Mouse (Mus musculus): ENCODE measurements around the gene Tmigd3. TPM values are rescaled to one million over a fixed set of nuclear protein-coding genes. Genes with fewer than 3 reads are reported as not detected.

Gene Tmigd3
- 0.82 and 1.1 TPM in 2 replicates for polyA plus RNA-seq (2012; rRNA removed)

- Histone ChIP-seq H3K36me3 (ENCODE audit: control insufficient read depth, insufficient read depth, low read length) (no peaks in the 10 kb centered on the region), H3K4me3 (ENCODE audit: control insufficient read depth, insufficient read depth, low read length) (no peak within 1 kb of the TSS), H3K27me3 (ENCODE audit: control insufficient read depth, insufficient read depth, low read length) (no peaks in the 10 kb centered on the region), H3K27ac (ENCODE audit: control insufficient read depth, insufficient read depth, low read length) (no peak within 1 kb of the TSS), H3K4me1 (replicated peaks; ENCODE audit: control insufficient read depth, insufficient read depth, low read length) (no peaks in the 10 kb centered on the region)
- DNase-seq, result no peak
- 94% methylated on average over 3 of the region's 3 CpGs for WGBS
- no peak for TF ChIP-seq POLR2A (IDR thresholded peaks at IDR 0.05; ENCODE audit: control insufficient read depth, extremely low read depth, insufficient read depth, low read length, poor library complexity)
- TF ChIP-seq CTCF (IDR thresholded peaks at IDR 0.05; ENCODE audit: borderline replicate concordance, control insufficient read depth, extremely low read depth, insufficient read depth, low read length, poor library complexity), result no peak
Observed at GRCm38 (mm10) chr3:105870558-105870957, at the start of gene Tmigd3, which contains the start of gene Adora3. Tmigd3 (plus strand) TSS chr3:105870903. Adora3 (plus strand) TSS chr3:105870858.

GRCm38 (mm10) chr3:105821504-105821903 is 49.2 kb upstream of the Tmigd3 start:
- peaks cover 22% of the 10 kb centered on the region for H3K4me1 ChIP-seq (replicated peaks; ENCODE audit: control insufficient read depth, insufficient read depth, low read length)
- no peak overlapping the region for H3K4me3 ChIP-seq (ENCODE audit: control insufficient read depth, insufficient read depth, low read length)
- WGBS, result 96% methylated on average over 3 of the region's 3 CpGs
- no peaks in the 10 kb centered on the region for H3K27me3 ChIP-seq (ENCODE audit: control insufficient read depth, insufficient read depth, low read length)
- H3K27ac ChIP-seq (ENCODE audit: control insufficient read depth, insufficient read depth, low read length), result no peak overlapping the region
- no peaks in the 10 kb centered on the region for H3K36me3 ChIP-seq (ENCODE audit: control insufficient read depth, insufficient read depth, low read length)
- DNase-seq, result no peak
- no peak for TF ChIP-seq POLR2A (IDR thresholded peaks at IDR 0.05; ENCODE audit: control insufficient read depth, extremely low read depth, insufficient read depth, low read length, poor library complexity)
- no peak for TF ChIP-seq CTCF (IDR thresholded peaks at IDR 0.05; ENCODE audit: borderline replicate concordance, control insufficient read depth, extremely low read depth, insufficient read depth, low read length, poor library complexity)

GRCm38 (mm10) chr3:105823609-105824008 is 47.1 kb upstream of the Tmigd3 start:
- TF ChIP-seq POLR2A (IDR thresholded peaks at IDR 0.05; ENCODE audit: control insufficient read depth, extremely low read depth, insufficient read depth, low read length, poor library complexity) (no peak), CTCF (IDR thresholded peaks at IDR 0.05; ENCODE audit: borderline replicate concordance, control insufficient read depth, extremely low read depth, insufficient read depth, low read length, poor library complexity) (no peak)
- no peak overlapping the region for H3K4me3 ChIP-seq (ENCODE audit: control insufficient read depth, insufficient read depth, low read length)

GRCm38 (mm10) chr3:105824103-105824502 is 46.6 kb upstream of the Tmigd3 start:
- peaks cover 9% of the 10 kb centered on the region for H3K4me1 ChIP-seq (replicated peaks; ENCODE audit: control insufficient read depth, insufficient read depth, low read length)
- TF ChIP-seq CTCF (IDR thresholded peaks at IDR 0.05; ENCODE audit: borderline replicate concordance, control insufficient read depth, extremely low read depth, insufficient read depth, low read length, poor library complexity) (no peak), POLR2A (IDR thresholded peaks at IDR 0.05; ENCODE audit: control insufficient read depth, extremely low read depth, insufficient read depth, low read length, poor library complexity) (no peak)
- no peaks in the 10 kb centered on the region for H3K36me3 ChIP-seq (ENCODE audit: control insufficient read depth, insufficient read depth, low read length)
- WGBS, result 58% methylated on average over 5 of the region's 5 CpGs
- no peaks in the 10 kb centered on the region for H3K27me3 ChIP-seq (ENCODE audit: control insufficient read depth, insufficient read depth, low read length)
- H3K27ac ChIP-seq (ENCODE audit: control insufficient read depth, insufficient read depth, low read length), result no peak overlapping the region
- no peak for DNase-seq
- no peak overlapping the region for H3K4me3 ChIP-seq (ENCODE audit: control insufficient read depth, insufficient read depth, low read length)

More at GRCm38 (mm10) chr3:105823609-105824008, 47.1 kb upstream of the Tmigd3 start:
- DNase-seq, result no peak
- H3K27ac ChIP-seq (ENCODE audit: control insufficient read depth, insufficient read depth, low read length), result no peak overlapping the region
- no peaks in the 10 kb centered on the region for H3K27me3 ChIP-seq (ENCODE audit: control insufficient read depth, insufficient read depth, low read length)
- no peaks in the 10 kb centered on the region for H3K36me3 ChIP-seq (ENCODE audit: control insufficient read depth, insufficient read depth, low read length)
- H3K4me1 ChIP-seq (replicated peaks; ENCODE audit: control insufficient read depth, insufficient read depth, low read length), result peaks cover 10% of the 10 kb centered on the region

- WGBS, result 86% methylated on average over 2 of the region's 2 CpGs
Observed at GRCm38 (mm10) chr3:105824704-105825103, 46.0 kb upstream of the Tmigd3 start.

GRCm38 (mm10) chr3:105825501-105826161 is 45.1 kb upstream of the Tmigd3 start:
- no peaks in the 10 kb centered on the region for H3K36me3 ChIP-seq (ENCODE audit: control insufficient read depth, insufficient read depth, low read length)
- DNase-seq, result no peak
- no peak overlapping the region for H3K4me3 ChIP-seq (ENCODE audit: control insufficient read depth, insufficient read depth, low read length)
- H3K4me1 ChIP-seq (replicated peaks; ENCODE audit: control insufficient read depth, insufficient read depth, low read length), result peaks cover 9% of the 10 kb centered on the region
- WGBS, result 58% methylated on average over 7 of the region's 7 CpGs
- TF ChIP-seq POLR2A (IDR thresholded peaks at IDR 0.05; ENCODE audit: control insufficient read depth, extremely low read depth, insufficient read depth, low read length, poor library complexity) (no peak), CTCF (IDR thresholded peaks at IDR 0.05; ENCODE audit: borderline replicate concordance, control insufficient read depth, extremely low read depth, insufficient read depth, low read length, poor library complexity) (no peak)
- no peaks in the 10 kb centered on the region for H3K27me3 ChIP-seq (ENCODE audit: control insufficient read depth, insufficient read depth, low read length)
- H3K27ac ChIP-seq (ENCODE audit: control insufficient read depth, insufficient read depth, low read length), result no peak overlapping the region; the same call in 1 of the 2 replicates

More at GRCm38 (mm10) chr3:105824704-105825103, 46.0 kb upstream of the Tmigd3 start:
- DNase-seq, result no peak
- no peaks in the 10 kb centered on the region for H3K36me3 ChIP-seq (ENCODE audit: control insufficient read depth, insufficient read depth, low read length)
- no peaks in the 10 kb centered on the region for H3K27me3 ChIP-seq (ENCODE audit: control insufficient read depth, insufficient read depth, low read length)
- TF ChIP-seq POLR2A (IDR thresholded peaks at IDR 0.05; ENCODE audit: control insufficient read depth, extremely low read depth, insufficient read depth, low read length, poor library complexity) (no peak), CTCF (IDR thresholded peaks at IDR 0.05; ENCODE audit: borderline replicate concordance, control insufficient read depth, extremely low read depth, insufficient read depth, low read length, poor library complexity) (no peak)
- H3K4me1 ChIP-seq (replicated peaks; ENCODE audit: control insufficient read depth, insufficient read depth, low read length), result peaks cover 9% of the 10 kb centered on the region
- H3K4me3 ChIP-seq (ENCODE audit: control insufficient read depth, insufficient read depth, low read length), result no peak overlapping the region
- no peak overlapping the region for H3K27ac ChIP-seq (ENCODE audit: control insufficient read depth, insufficient read depth, low read length)
